Mouse (Mus musculus) embryonic facial prominence, embryonic 10.5 days (tissue): ENCODE results near the gene Slc17a3. TPM values are rescaled to one million over a fixed set of nuclear protein-coding genes. Genes with fewer than 3 reads are reported as not detected.

Experiments
- DNase-seq: peaks from one replicate; pipeline ENCODE4 v3.0.0-alpha.2; 2017; ENCODE audit warnings: low spot score
- H3K27ac ChIP-seq: fragments of 300-500 bp; sonication (generic); replicated peaks from 2 replicates; pipeline ENCODE4 v1.5.1; 2016; ENCODE audit warnings: mild to moderate bottlenecking
- H3K27me3 ChIP-seq: fragments of 300-500 bp; sonication (generic); replicated peaks from 2 replicates; pipeline ENCODE4 v1.6.1; 2016; ENCODE audit warnings: low read depth, mild to moderate bottlenecking; ENCODE audit not compliant: poor library complexity, severe bottlenecking
- H3K36me3 ChIP-seq: fragments of 300-500 bp; sonication (generic); replicated peaks from 2 replicates; pipeline ENCODE4 v1.6.1; 2016; ENCODE audit warnings: mild to moderate bottlenecking, moderate library complexity
- H3K4me1 ChIP-seq: fragments of 300-500 bp; sonication (generic); 2 replicates; pipeline ENCODE4 v1.6.1; 2016
- H3K4me3 ChIP-seq: fragments of 300-500 bp; sonication (generic); 2 replicates; pipeline ENCODE4 v1.5.1; 2016; ENCODE audit warnings: mild to moderate bottlenecking, moderate library complexity
- H3K9me3 ChIP-seq: fragments of 300-500 bp; sonication (generic); 2 replicates; pipeline ENCODE4 v1.6.1; 2016; ENCODE audit warnings: mild to moderate bottlenecking
- WGBS: fragments of 180-500 bp; shearing (Covaris S2); methylation state at CpG from one replicate; pipeline ENCODE4 v1.1.7; 2016; 5-methylcytosine and 5-hydroxymethylcytosine counted together
- polyA plus RNA-seq: library from polyadenylated mRNA; unstranded; fragments of >200 nt; fragmentation: Nextera tagmentation; extraction: Ambion mirVana; gene quantifications from 2 replicates; pipeline ENCODE4 v1.2.1, GENCODE M21; 2016

Gene Slc17a3
- not detected in 2 replicates for polyA plus RNA-seq

DNA sequence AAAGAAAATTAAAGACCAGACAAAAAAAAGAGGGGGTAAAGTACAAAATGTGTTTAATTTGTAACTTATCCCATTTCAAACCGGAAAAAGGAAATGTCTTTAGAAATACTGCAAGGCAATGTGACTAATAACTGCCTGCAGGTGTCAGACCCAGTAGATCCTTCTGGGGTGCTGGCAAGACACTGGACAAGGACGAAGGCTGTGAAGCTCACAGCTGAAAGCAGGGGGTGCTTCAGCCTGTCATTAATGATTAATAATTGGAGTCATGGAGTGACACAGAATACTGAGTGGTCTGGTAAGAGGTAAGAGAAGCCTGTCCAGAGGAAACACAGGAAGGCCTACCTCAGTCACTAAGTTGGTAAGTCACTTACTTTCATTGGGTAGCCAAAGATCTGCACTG is at the start of gene Slc17a3:
Gene Slc17a3, plus strand, starts transcription at position 127 of the 400 bp plus-strand sequence.
- WGBS: 88% methylated on average over 2 of the region's 2 CpGs

DNA sequence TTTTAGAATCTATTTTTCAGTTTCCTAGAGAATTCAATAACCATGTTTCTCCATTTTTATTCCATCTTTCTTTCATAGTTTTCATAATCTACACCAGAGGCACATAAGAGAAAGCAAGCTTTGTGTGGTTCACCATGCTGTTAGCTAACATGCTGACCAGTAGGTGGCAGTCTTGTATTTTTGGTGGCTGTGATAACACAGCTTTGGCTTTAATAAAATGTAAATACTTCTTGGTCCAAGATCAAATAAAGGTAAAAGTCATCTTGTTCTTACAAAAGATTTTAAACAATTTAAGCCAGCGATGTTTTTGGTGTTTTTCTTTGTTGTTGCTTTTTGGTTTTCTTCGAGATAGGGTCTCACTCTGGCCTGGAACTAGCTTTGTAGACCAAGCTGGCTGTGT is 46.7 kb upstream of the Slc17a3 start:
- H3K4me3 ChIP-seq: no peak overlapping the region
- 0 out of 2 replicates have a peak, but pooled peaks cover under 1% of the 10 kb centered on the region for H3K4me1 ChIP-seq
- H3K27ac ChIP-seq: no peak overlapping the region
- DNase-seq: peak; percentile 23
- H3K27me3 ChIP-seq: no peaks in the 10 kb centered on the region
- no peaks in the 10 kb centered on the region for H3K9me3 ChIP-seq
- WGBS: 51% methylated on average over 2 of the region's 2 CpGs
- H3K36me3 ChIP-seq: no peaks in the 10 kb centered on the region

More for the DNA sequence above, at the start of gene Slc17a3:
- no peak within 1 kb of the TSS for H3K27ac ChIP-seq
- no peaks in the 10 kb centered on the region for H3K36me3 ChIP-seq
- H3K4me3 ChIP-seq: no peak within 1 kb of the TSS
- no peak for DNase-seq
- H3K4me1 ChIP-seq: no peaks in the 10 kb centered on the region
- no peaks in the 10 kb centered on the region for H3K27me3 ChIP-seq
- no peaks in the 10 kb centered on the region for H3K9me3 ChIP-seq

DNA sequence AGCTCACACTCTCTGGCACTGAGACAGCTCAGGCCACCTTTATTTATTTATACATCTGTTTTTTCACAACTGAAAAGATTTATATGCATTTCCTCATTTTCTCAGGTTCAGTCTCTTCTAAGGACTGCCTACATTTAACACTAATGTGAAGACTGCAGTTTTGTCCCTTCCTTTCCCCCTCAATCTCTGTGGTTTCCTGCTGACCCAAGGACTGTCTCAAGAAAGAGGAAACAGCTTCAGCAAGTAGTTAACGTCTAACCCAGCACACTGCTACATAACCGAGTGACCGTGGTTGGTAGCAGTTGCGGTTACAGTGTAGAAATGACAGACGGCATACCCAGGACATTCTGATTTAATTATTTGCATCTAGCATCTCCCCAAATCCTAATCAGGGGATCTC is 39.8 kb upstream of the Slc17a3 start:
- 77% methylated on average over 5 of the region's 5 CpGs for WGBS
- no peak for DNase-seq
- no peaks in the 10 kb centered on the region for H3K9me3 ChIP-seq
- no peaks in the 10 kb centered on the region for H3K27me3 ChIP-seq
- no peaks in the 10 kb centered on the region for H3K36me3 ChIP-seq
- no peak overlapping the region for H3K4me3 ChIP-seq
- peaks cover 21% of the 10 kb centered on the region for H3K4me1 ChIP-seq
- H3K27ac ChIP-seq: no peak overlapping the region

GRCm38 (mm10) chr13:23804532-23804931 is 34.7 kb upstream of the Slc17a3 start:
- H3K4me3 ChIP-seq: no peak overlapping the region
- 0 out of 2 replicates have a peak, but pooled peaks cover 4% of the 10 kb centered on the region for H3K4me1 ChIP-seq
- H3K27ac ChIP-seq: no peak overlapping the region
- H3K9me3 ChIP-seq: no peaks in the 10 kb centered on the region
- H3K36me3 ChIP-seq: no peaks in the 10 kb centered on the region
- no peaks in the 10 kb centered on the region for H3K27me3 ChIP-seq
- WGBS: 82% methylated on average over 2 of the region's 2 CpGs
- no peak for DNase-seq

- H3K27me3 ChIP-seq: no peaks in the 10 kb centered on the region
- H3K4me3 ChIP-seq: no peak within 1 kb of the TSS
- no peaks in the 10 kb centered on the region for H3K36me3 ChIP-seq
- H3K27ac ChIP-seq: no peak within 1 kb of the TSS
- no peak for DNase-seq
- H3K4me1 ChIP-seq: 0 out of 2 replicates have a peak, but pooled peaks cover 4% of the 10 kb centered on the region
- no peaks in the 10 kb centered on the region for H3K9me3 ChIP-seq
- WGBS: 91% methylated on average over 15 of the region's 15 CpGs
Measured at GRCm38 (mm10) chr13:23806422-23807052, 32.7 kb upstream of the Slc17a3 start, which contains the start of gene Slc17a2. Gene Slc17a2 (plus strand): TSS chr13:23806993.

DNA sequence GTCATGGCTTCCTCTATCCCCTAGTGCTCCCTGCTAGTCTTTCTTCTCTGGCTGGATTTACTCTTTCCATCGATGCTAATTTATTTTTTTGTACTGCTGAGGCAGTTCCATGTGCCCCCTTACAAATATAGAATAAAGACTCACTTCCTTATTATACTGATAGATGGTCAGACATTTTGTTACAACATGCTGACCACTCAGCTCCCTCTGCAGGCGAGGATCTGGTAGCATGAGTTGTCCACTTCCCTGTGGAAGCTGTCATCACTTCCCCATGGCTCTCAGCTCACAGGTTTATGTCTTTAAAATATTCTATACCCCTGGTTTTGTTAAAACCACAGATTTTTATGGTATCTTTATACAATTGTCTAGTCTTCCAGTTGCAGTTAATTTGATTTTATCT is 23.1 kb upstream of the Slc17a3 start:
- Histone ChIP-seq H3K27me3 (no peaks in the 10 kb centered on the region), H3K27ac (no peak overlapping the region), H3K4me3 (no peak overlapping the region), H3K9me3 (no peaks in the 10 kb centered on the region), H3K4me1 (peaks cover 7% of the 10 kb centered on the region), H3K36me3 (no peaks in the 10 kb centered on the region)
- 73% methylated on average over 2 of the region's 2 CpGs for WGBS
- no peak for DNase-seq

DNA sequence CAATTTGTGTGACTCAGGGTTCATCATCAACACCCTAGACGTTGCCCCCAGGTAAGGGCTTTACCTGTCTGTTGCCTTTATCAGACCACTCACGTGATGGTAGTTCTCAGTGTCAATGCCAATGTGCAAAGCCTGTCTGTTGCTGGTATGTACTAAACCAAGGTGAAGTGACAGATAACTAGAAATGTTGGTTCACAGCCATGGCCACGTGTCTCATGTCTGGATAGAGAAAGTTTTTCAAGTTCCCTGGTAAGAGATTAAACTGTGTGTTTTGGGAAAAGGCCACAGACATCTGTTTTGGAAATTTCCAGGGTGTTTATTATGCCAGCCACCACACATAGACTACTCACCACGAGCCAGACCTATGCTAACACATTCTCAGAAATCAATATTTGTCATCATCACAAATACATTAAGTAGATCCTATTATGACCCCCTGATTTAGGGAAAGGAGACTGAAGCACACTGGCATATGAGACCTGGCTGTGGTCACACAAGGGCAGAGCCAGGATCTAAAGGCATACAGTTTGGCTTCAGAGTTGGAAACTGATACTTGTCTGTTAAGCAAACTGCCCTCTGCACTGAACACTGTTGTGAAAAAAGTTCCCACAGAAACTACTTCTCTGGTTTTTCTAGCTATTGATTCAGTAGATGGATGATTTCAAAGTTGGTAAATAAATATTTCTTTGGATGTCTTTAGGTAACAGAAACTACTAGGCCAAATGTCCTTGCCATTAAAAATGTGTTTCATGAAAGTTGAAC is 18.9 kb upstream of the Slc17a3 start:
- Histone ChIP-seq H3K36me3 (no peaks in the 10 kb centered on the region), H3K27me3 (no peaks in the 10 kb centered on the region), H3K27ac (no peak overlapping the region), H3K4me1 (peaks cover 7% of the 10 kb centered on the region), H3K4me3 (no peak overlapping the region), H3K9me3 (no peaks in the 10 kb centered on the region)
- no peak for DNase-seq
- WGBS: 77% methylated on average over 4 of the region's 4 CpGs

DNA sequence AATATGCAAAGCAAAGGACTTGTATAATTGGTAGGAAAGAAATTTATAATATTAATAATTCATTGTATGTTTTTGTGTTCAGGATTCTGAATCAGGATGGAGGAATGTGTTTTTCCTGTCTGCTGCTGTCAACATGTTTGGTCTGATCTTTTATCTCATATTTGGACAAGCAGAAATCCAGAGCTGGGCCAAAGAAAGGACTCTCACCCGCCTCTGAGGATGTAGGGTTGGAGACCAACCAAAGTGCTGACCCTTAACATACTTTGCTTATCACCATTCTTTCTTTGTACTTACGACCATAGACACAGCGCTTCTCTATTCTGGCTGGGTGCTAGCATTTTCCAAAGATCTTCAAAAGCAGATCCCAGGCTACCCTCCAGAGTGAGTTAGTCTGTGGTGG is 17.0 kb upstream of the Slc17a3 start:
- H3K9me3 ChIP-seq: no peaks in the 10 kb centered on the region
- H3K4me3 ChIP-seq: no peak overlapping the region
- WGBS: 89% methylated on average over 3 of the region's 3 CpGs
- H3K36me3 ChIP-seq: no peaks in the 10 kb centered on the region
- H3K4me1 ChIP-seq: peaks cover 7% of the 10 kb centered on the region
- no peak for DNase-seq
- no peak overlapping the region for H3K27ac ChIP-seq
- H3K27me3 ChIP-seq: no peaks in the 10 kb centered on the region

GRCm38 (mm10) chr13:23826606-23827005 is 12.6 kb upstream of the Slc17a3 start:
- 83% methylated on average over 3 of the region's 3 CpGs for WGBS
- H3K27ac ChIP-seq: no peak overlapping the region
- no peak overlapping the region for H3K4me3 ChIP-seq
- no peak for DNase-seq
- no peaks in the 10 kb centered on the region for H3K4me1 ChIP-seq
- no peaks in the 10 kb centered on the region for H3K27me3 ChIP-seq
- H3K9me3 ChIP-seq: no peaks in the 10 kb centered on the region
- H3K36me3 ChIP-seq: no peaks in the 10 kb centered on the region

GRCm38 (mm10) chr13:23833053-23833452 is 6.2 kb upstream of the Slc17a3 start:
- Histone ChIP-seq H3K9me3 (no peaks in the 10 kb centered on the region), H3K27me3 (no peaks in the 10 kb centered on the region), H3K4me1 (no peaks in the 10 kb centered on the region), H3K36me3 (no peaks in the 10 kb centered on the region), H3K27ac (no peak overlapping the region), H3K4me3 (no peak overlapping the region)
- peak; percentile 53 for DNase-seq
- 20% methylated on average over 6 of the region's 6 CpGs for WGBS

DNA sequence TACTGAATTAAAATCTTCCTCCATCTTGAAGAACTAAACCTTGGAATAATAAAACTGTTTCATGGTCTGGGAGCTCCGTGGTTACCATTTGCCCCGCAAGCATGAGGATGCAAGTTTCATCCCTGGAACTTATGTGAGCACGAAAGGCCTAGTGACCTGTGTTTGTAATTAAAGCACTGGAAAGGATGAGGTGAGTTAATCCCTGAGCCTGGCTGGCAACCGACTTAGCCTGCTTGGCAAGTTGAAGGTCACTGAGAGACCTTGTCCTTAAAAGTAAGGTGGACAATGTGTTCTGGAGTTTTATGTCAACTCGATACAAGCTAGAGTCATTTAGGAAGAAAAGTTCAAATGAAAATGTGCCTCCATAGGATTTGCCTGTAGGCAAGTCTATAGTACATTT is 4.4 kb upstream of the Slc17a3 start:
- Histone ChIP-seq H3K4me1 (no peaks in the 10 kb centered on the region), H3K27ac (no peak overlapping the region)
- 87% methylated on average over 5 of the region's 5 CpGs for WGBS

GRCm38 (mm10) chr13:23836630-23837029 is 2.6 kb upstream of the Slc17a3 start:
- WGBS: 92% methylated on average over 5 of the region's 5 CpGs
- Histone ChIP-seq H3K27me3 (no peaks in the 10 kb centered on the region), H3K9me3 (no peaks in the 10 kb centered on the region), H3K4me1 (no peaks in the 10 kb centered on the region), H3K4me3 (no peak overlapping the region), H3K27ac (no peak overlapping the region), H3K36me3 (no peaks in the 10 kb centered on the region)
- DNase-seq: no peak

More for the DNA sequence above, 4.4 kb upstream of the Slc17a3 start:
- H3K4me3 ChIP-seq: no peak overlapping the region
- H3K36me3 ChIP-seq: no peaks in the 10 kb centered on the region
- no peaks in the 10 kb centered on the region for H3K9me3 ChIP-seq
- DNase-seq: no peak
- no peaks in the 10 kb centered on the region for H3K27me3 ChIP-seq

GRCm38 (mm10) chr13:23845851-23846250 is 6.6 kb downstream of the Slc17a3 start:
- H3K27me3 ChIP-seq: no peaks in the 10 kb centered on the region
- no peak for DNase-seq
- H3K36me3 ChIP-seq: no peaks in the 10 kb centered on the region
- H3K27ac ChIP-seq: no peak overlapping the region
- H3K9me3 ChIP-seq: no peaks in the 10 kb centered on the region
- no peak overlapping the region for H3K4me3 ChIP-seq
- WGBS: 53% methylated on average over 4 of the region's 4 CpGs
- H3K4me1 ChIP-seq: no peaks in the 10 kb centered on the region
